Mouse (Mus musculus): ENCODE results near the gene Cog2. TPM values are rescaled to one million over a fixed set of nuclear protein-coding genes. Genes with fewer than 3 reads are reported as not detected.

Cog2 gene
- polyA plus RNA-seq, 1 experiment: 19.4 TPM

DNA sequence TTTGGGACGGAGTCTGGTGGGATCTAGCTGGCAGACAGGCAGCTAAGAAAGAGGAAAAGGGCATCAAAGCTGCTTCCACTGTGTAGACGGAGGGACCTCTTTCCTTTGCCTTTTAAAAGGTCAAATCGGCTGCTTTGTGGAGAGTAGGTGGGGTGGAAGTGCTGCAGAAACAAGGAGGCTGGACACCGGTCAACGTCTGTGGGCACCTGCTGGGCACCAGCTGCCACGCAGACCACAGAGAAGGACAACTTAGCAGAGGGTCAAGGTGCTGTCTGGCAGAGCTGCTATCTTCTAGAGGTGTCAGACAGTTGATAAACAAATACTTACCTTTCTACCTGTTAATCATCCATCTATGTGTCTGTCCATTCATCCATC lies 12.3 kb upstream of the Cog2 start:
- no peak overlapping the region for H3K4me3 ChIP-seq (ENCODE audit: insufficient read depth, low read length)
- TF ChIP-seq POLR2A (IDR thresholded peaks at IDR 0.05; ENCODE audit: borderline replicate concordance, low read depth, low read length) (no peak), CTCF (IDR thresholded peaks at IDR 0.05; ENCODE audit: low read depth, low read length) (no peak)
- no peaks in the 10 kb centered on the region for H3K4me1 ChIP-seq (ENCODE audit: control insufficient read depth, insufficient read depth, low read length)
- no peak overlapping the region for H3K27ac ChIP-seq (ENCODE audit: insufficient read depth, low read depth, low read length)

DNA sequence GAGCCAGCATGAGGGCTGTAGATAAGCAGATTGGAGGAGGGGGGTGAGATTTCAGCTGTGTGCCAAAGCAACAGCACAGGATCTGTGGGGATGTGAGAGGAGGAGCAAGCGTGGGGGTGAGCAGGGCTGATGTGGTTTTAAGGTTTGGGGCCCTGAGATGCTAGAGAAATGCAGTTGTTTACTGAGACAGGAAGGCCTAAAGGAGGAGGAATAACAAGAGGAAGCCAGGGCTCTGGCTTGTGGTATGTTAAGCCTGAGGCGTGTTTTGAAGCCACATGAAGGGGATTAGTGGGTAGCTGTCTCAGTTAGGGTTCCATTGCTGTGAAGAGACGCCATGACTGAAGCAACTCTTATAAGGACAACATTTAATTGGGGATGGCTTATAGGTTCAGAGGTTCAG lies 11.4 kb upstream of the Cog2 start:
- Histone ChIP-seq H3K4me3 (ENCODE audit: insufficient read depth, low read length) (no peak overlapping the region), H3K4me1 (ENCODE audit: control insufficient read depth, insufficient read depth, low read length) (peaks cover 2% of the 10 kb centered on the region; the same call in 1 of the 2 replicates), H3K27ac (ENCODE audit: insufficient read depth, low read depth, low read length) (no peak overlapping the region)
- TF ChIP-seq POLR2A (IDR thresholded peaks at IDR 0.05; ENCODE audit: borderline replicate concordance, low read depth, low read length) (no peak), CTCF (IDR thresholded peaks at IDR 0.05; ENCODE audit: low read depth, low read length) (no peak)

DNA sequence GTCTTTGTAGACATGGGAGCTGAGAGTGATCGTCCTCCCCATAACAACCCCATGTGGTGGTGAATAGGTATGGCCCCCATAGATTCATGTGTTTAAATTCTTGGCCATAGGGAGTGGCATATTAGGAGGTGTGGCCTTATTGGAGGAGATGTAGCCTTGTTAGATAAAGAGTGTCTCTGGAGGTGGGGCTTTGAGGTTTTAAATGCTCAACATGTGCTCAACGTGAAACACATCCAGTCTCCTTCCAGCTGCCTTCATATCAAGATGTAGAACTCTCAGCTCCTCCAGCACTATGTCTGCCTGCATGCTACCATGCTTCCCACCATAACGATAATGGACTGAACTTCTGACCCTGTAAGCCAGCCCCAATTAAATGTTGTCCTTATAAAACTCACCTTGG lies 4.5 kb upstream of the Cog2 start:
- Histone ChIP-seq H3K27ac (ENCODE audit: insufficient read depth, low read depth, low read length) (peak overlapping the region; percentile 66), H3K4me3 (ENCODE audit: insufficient read depth, low read length) (no peak overlapping the region), H3K4me1 (ENCODE audit: control insufficient read depth, insufficient read depth, low read length) (peaks cover 25% of the 10 kb centered on the region)
- no peak for TF ChIP-seq CTCF (IDR thresholded peaks at IDR 0.05; ENCODE audit: low read depth, low read length)
- no peak for TF ChIP-seq POLR2A (IDR thresholded peaks at IDR 0.05; ENCODE audit: borderline replicate concordance, low read depth, low read length)

DNA sequence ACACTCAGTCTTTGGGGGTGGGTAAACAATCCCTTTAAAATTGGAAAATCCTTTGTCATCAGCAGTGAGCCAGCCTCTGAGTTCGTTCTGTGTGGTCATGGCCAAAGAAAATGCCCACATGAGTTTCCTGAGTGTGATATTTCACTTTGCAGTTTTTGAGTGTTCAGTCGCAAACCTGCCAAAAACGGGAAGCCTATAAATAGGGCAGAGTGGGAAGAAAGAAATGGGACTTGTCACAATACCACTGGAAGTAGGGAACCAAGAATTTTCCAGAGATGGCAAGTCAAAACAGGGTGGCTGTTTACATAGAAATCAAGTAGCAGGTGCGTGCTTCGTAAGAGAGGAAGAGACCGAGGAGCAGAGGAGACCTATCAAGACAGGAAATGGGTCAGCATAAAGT lies 4.0 kb upstream of the Cog2 start:
- TF ChIP-seq POLR2A (IDR thresholded peaks at IDR 0.05; ENCODE audit: borderline replicate concordance, low read depth, low read length) (no peak), CTCF (IDR thresholded peaks at IDR 0.05; ENCODE audit: low read depth, low read length) (no peak)
- H3K27ac ChIP-seq (ENCODE audit: insufficient read depth, low read depth, low read length): peak overlapping the region; percentile 66
- peaks cover 25% of the 10 kb centered on the region for H3K4me1 ChIP-seq (ENCODE audit: control insufficient read depth, insufficient read depth, low read length)
- H3K4me3 ChIP-seq (ENCODE audit: insufficient read depth, low read length): no peak overlapping the region

DNA sequence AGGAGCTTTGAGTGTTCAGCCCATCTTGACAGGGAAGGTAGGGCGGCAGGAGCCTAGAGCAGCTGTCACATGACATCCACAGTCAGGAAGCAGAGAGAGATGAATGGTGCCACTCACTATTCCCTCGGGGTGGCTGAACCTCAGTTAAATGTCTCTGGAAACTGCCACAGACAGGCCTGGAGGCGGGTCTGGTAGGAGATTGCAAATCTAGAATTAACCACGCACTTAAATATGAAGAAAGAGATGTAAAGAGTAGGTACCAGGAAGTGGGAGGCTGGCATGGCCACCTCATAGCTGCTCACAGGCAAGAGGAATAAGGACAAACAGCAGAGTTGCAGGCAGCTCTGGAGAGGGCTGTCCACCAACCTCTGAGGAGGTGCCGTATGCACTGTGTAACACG lies 3.4 kb upstream of the Cog2 start:
- peak overlapping the region; percentile 66 for H3K27ac ChIP-seq (ENCODE audit: insufficient read depth, low read depth, low read length)
- TF ChIP-seq POLR2A (IDR thresholded peaks at IDR 0.05; ENCODE audit: borderline replicate concordance, low read depth, low read length) (no peak), CTCF (IDR thresholded peaks at IDR 0.05; ENCODE audit: low read depth, low read length) (no peak)
- peaks cover 28% of the 10 kb centered on the region for H3K4me1 ChIP-seq (ENCODE audit: control insufficient read depth, insufficient read depth, low read length)
- H3K4me3 ChIP-seq (ENCODE audit: insufficient read depth, low read length): no peak overlapping the region

DNA sequence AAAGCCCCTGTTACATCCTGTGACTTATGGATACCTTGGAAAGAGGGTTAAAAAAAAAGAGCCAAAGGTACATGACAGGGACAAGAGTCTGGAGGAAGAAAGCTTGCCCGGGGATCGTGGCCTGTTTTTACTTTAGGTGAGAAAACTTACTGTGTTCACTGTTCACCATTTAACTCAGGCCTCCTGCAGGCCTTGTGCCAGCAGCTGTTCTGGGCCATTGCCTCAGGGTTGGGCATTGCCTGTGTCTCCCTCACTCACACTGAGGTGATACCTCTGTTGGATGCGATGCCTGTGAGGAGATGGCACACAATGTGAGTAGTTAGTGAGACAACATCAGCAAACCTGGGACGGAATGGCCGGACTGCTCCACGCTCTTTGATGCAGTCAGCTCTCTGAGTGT lies 1.4 kb downstream of the Cog2 start:
- TF ChIP-seq CTCF (IDR thresholded peaks at IDR 0.05; ENCODE audit: low read depth, low read length) (no peak), POLR2A (IDR thresholded peaks at IDR 0.05; ENCODE audit: borderline replicate concordance, low read depth, low read length) (no peak)
- H3K4me1 ChIP-seq (ENCODE audit: control insufficient read depth, insufficient read depth, low read length): peaks cover 18% of the 10 kb centered on the region
- H3K27ac ChIP-seq (ENCODE audit: insufficient read depth, low read depth, low read length): no peak overlapping the region
- peak overlapping the region; percentile 76 for H3K4me3 ChIP-seq (ENCODE audit: insufficient read depth, low read length)

DNA sequence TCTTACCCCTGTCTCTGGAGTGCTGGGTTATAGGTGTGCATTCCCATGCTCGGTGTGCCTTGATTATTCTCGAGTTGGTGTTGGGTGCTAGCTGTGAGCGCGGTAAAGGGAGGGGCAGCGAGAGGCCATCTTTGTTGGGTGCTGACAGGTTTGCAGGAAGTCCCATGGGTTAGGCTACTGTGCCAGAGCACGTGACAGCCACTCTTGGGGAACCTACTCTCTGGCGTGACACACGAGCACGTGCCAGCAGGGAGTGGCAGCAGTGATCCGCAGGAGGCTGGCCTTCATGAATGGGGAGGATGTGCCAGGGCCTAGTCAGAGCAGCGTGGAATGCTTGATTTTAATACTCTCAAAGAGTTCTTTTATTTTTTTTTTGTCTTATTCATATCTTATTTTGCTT lies 5.7 kb downstream of the Cog2 start:
- Histone ChIP-seq H3K4me1 (ENCODE audit: control insufficient read depth, insufficient read depth, low read length) (peaks cover 10% of the 10 kb centered on the region), H3K4me3 (ENCODE audit: insufficient read depth, low read length) (no peak overlapping the region), H3K27ac (ENCODE audit: insufficient read depth, low read depth, low read length) (no peak overlapping the region)
- TF ChIP-seq POLR2A (IDR thresholded peaks at IDR 0.05; ENCODE audit: borderline replicate concordance, low read depth, low read length) (no peak), CTCF (IDR thresholded peaks at IDR 0.05; ENCODE audit: low read depth, low read length) (no peak)

DNA sequence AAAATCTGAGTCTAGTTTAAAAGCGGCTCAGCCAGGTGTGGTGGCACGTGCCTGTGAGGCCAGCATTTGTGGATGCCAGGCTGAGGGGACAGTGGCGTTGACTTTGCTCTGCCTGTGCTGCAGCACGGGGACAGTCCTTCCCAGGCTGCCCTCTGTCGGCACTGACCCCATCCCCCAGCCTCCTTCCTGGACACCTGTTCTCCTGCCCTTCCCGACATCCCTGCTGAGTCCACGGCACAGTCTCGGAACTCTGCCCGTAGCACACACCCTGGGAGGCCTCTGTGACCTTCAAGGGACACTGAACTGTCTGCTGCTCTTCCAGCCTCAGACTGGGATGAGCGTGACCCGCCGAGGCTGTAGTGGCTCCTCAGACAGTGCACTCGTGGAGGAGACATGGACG lies 9.5 kb downstream of the Cog2 start:
- Histone ChIP-seq H3K4me3 (ENCODE audit: insufficient read depth, low read length) (no peak overlapping the region), H3K27ac (ENCODE audit: insufficient read depth, low read depth, low read length) (no peak overlapping the region), H3K4me1 (ENCODE audit: control insufficient read depth, insufficient read depth, low read length) (no peaks in the 10 kb centered on the region)
- TF ChIP-seq POLR2A (IDR thresholded peaks at IDR 0.05; ENCODE audit: borderline replicate concordance, low read depth, low read length) (no peak), CTCF (IDR thresholded peaks at IDR 0.05; ENCODE audit: low read depth, low read length) (no peak)

DNA sequence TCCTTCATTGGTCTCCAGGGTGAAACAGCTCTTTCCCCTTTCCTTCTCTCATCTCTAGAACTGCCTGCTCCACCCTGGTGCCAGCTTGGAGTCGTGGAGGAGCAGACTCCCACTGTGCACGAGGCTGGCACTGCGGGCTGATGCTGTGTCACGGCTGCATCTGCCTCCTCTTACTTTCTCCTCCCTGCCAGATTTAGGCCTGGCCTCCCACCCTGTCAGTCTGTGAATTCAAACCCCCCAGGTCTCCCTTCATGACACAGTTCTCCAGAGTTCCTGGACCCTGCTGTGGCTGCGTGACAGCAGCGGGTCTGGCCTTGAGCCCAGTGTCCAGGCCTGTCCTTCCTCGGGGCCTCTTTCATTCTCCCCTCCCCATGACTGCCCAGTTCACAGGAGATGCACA lies 10.0 kb downstream of the Cog2 start:
- no peaks in the 10 kb centered on the region for H3K4me1 ChIP-seq (ENCODE audit: control insufficient read depth, insufficient read depth, low read length)
- TF ChIP-seq POLR2A (IDR thresholded peaks at IDR 0.05; ENCODE audit: borderline replicate concordance, low read depth, low read length) (no peak), CTCF (IDR thresholded peaks at IDR 0.05; ENCODE audit: low read depth, low read length) (no peak)

DNA sequence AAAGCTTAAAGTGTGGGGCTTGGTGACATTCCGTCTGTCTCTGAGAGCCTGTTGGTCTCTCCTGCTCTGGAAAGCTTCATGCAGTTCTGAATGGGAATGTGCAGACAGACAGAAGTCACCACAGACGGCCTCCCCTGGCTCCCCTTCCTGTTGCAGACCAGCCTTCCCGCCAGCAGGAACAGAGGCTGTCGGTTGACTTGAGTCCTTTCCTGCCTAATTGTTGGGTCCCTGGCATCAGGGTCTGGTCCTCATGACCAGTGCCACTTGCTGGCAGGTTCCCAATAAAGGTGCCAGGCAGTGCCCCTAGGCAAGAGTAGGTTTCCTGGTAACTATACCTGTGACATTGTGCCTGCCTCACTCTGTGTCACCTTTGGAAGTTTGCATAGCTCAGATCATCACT lies 10.4 kb downstream of the Cog2 start:
- H3K4me1 ChIP-seq (ENCODE audit: control insufficient read depth, insufficient read depth, low read length): no peaks in the 10 kb centered on the region
- TF ChIP-seq CTCF (IDR thresholded peaks at IDR 0.05; ENCODE audit: low read depth, low read length) (no peak), POLR2A (IDR thresholded peaks at IDR 0.05; ENCODE audit: borderline replicate concordance, low read depth, low read length) (no peak)
- H3K4me3 ChIP-seq (ENCODE audit: insufficient read depth, low read length): no peak overlapping the region
- H3K27ac ChIP-seq (ENCODE audit: insufficient read depth, low read depth, low read length): no peak overlapping the region

More for the DNA sequence above, 10.0 kb downstream of the Cog2 start:
- no peak overlapping the region for H3K4me3 ChIP-seq (ENCODE audit: insufficient read depth, low read length)
- no peak overlapping the region for H3K27ac ChIP-seq (ENCODE audit: insufficient read depth, low read depth, low read length)

DNA sequence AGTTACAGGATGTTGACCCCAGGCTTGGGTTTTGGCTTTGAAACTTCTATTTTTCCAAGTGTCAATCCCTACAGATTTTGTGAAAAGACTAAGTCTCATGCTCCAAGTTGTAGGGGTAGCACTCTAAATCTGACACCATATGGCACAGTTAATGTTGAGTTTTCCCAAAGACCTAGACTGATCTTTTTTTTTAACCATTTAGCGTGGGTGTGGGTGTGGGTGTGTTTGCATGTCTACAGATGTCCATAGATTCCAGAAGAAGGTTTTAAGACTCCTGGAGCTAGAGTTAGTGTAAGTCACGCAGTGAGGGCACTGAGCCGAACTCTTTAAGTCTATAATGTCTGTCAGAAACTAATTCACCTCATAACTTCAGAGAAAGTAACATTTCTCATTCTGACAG lies 12.1 kb downstream of the Cog2 start:
- Histone ChIP-seq H3K4me1 (ENCODE audit: control insufficient read depth, insufficient read depth, low read length) (no peaks in the 10 kb centered on the region), H3K4me3 (ENCODE audit: insufficient read depth, low read length) (no peak overlapping the region), H3K27ac (ENCODE audit: insufficient read depth, low read depth, low read length) (no peak overlapping the region)
- no peak for TF ChIP-seq CTCF (IDR thresholded peaks at IDR 0.05; ENCODE audit: low read depth, low read length)
- no peak for TF ChIP-seq POLR2A (IDR thresholded peaks at IDR 0.05; ENCODE audit: borderline replicate concordance, low read depth, low read length)
